Mouse (Mus musculus) embryonic fibroblast, embryonic 13.5 days (primary cell): Measurements from ENCODE around the gene Ing5.

Experiments
- CTCF ChIP-seq: IDR thresholded peaks from 2 replicates; pipeline ENCODE4 v1.5.1; 2011; ENCODE audit warnings: mild to moderate bottlenecking, control low read depth, low read length, moderate library complexity, borderline replicate concordance; ENCODE audit not compliant: insufficient read depth
- POLR2A ChIP-seq: IDR thresholded peaks from 2 replicates; pipeline ENCODE4 v1.6.1; 2011; ENCODE audit warnings: low read depth, mild to moderate bottlenecking, control low read depth, low read length, moderate library complexity

- no peak for TF ChIP-seq CTCF
- no peak for TF ChIP-seq POLR2A
These were observed 27.1 kb upstream of the Ing5 start for GRCm38 (mm10) chr1:93776686-93777085.
